Mouse (Mus musculus) kidney, adult 11 months (tissue): ENCODE results near the gene Ctnnd2.

Experiments used
- DNase-seq: peaks from one replicate; pipeline ENCODE4 v3.0.0; 2022

The Ctnnd2 gene

DNA sequence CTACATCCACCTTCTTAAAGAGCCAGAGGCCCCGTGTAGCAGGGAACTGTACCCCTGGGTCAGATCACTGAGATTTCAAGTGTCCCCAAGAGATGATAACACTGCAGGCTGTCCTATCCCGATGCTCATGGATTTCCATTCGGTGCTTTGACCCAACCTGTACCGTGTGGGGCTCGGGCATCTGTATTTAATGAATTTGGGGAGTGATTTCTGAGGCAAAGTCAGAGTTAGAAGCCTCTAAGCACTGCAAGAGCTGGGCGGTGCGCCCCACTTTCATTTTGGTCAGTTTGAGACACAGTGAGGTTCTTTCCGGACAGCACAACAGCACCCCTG is 834.4 kb downstream of the Ctnnd2 start:
- no peak for DNase-seq

DNA sequence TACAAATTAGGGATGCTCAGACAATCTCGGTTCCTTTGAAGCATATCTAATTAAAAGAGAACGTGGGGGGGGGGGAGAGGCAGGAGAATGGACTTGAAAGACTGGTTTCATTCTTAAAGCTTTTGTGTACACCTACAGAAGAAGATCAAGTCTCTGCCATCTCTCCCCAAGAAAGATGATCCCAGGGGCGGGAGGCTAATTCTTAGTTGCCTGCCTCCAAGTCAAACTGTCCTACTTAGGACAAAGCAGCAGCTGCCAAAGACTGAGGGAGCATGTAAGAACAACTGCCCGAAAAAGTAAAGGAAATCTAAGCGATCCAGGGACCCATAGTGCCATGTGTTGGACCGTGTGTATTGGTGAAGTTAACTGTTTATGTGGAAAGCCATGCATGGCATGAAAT is 836.2 kb downstream of the Ctnnd2 start:
- DNase-seq: no peak

DNA sequence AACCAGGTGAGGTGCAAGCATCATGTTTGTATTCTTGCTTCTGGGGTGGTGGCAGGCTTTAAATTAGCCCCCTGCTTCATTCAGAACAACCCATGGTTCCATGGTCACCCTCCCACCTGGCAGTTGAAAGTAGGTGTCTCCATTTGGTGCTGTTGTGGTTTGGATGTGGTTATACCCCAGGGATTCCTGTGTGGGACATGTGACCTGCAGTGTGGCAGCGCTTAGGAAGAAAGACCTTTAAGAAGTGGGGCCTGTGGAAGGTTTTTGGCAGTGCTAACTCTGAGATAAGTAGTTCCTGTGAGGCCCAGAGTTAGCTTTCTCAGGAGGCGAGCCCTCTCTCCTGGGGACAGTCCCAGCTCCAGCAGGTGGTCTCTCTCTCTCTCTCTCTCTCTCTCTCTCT is 848.4 kb downstream of the Ctnnd2 start:
- DNase-seq: no peak

DNA sequence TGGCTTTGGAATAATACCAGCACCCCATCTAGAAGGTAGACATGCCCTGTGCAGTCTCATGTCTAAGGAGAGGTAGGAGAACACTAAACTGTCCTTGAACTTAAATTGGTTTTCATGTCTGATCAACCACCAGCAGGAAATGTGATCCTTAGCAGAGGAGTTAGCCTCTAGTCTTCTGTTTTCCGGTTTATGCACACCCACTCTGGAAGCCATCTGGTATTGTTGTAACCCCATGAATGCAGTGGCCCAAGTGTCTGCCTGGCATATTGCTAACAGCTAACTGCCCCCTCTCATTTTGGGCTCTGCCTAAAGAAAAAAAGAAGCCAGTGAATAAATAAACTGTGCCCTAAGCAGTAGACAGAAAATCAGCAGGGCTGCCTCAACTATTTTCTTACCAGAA is 849.6 kb downstream of the Ctnnd2 start:
- DNase-seq: no peak

DNA sequence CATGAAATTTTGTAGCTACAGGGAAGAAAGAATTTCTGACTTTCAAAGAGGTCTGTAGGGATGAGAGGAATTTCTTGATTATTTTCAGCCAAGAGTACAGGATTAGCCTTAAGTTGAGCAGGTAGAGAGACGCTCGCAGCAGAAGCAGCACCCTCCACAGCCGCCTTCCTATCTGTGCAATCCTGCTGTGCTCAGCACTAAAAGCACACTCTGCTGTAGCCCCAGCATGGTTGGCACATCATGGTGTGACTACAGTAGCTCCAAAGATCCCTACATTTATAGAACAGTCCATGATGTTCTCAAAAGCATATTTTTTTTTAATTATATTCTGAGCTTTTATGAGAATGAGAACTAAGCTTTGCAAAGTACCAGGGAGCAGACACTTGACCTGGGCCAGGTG is 850.1 kb downstream of the Ctnnd2 start:
- no peak for DNase-seq

DNA sequence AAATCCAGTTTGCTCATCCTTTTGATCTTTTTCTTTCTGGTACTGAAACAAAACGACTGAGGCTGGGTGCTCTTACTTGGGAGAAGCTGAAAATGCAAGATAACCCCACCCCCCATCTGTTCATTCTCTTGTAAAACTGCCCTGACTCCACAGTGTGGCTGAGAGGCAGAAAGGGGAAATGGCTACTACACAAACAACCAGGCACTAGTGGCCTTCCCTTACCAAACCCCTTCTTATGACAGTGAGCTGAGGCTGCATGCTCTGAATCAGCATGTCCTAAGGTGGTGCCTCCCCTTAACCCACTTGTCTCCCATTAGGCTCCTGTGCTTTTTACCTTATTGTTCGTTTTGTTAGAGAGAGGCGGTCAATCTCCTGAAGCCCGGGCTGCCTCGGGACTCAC is 851.4 kb downstream of the Ctnnd2 start:
- DNase-seq: no peak

DNA sequence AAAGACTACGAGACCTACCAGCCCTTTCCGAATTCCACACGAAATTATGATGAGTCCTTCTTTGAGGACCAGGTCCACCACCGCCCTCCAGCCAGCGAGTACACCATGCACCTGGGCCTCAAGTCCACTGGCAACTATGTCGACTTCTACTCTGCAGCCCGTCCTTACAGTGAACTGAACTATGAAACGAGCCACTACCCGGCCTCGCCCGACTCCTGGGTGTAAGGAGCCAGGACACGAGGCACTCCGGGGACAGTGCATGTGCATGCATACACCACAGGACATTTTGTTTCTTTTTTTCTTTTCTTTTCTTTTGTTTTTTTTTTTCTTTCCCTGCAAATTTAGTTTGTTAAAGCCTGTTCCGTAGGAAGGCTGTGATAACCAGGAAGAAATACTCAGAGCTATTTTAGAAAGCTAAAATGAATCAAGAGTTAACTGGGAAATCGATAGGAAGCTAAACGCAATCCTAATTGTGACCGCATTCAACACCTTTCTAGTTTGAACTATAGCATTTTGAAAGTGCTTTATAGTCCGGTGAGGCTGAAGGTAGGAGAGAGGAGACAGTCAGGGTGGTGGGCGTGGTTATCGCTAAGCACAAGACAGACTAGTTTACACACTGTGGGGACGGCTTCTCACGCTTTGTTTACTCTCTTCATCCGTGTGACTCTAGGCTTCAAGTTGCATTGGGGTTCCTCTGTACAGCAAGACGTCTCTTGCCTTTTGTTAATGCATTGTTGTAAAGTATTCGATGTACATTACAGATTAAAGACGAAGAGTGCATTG is 855.2 kb downstream of the Ctnnd2 start:
- DNase-seq: no peak

DNA sequence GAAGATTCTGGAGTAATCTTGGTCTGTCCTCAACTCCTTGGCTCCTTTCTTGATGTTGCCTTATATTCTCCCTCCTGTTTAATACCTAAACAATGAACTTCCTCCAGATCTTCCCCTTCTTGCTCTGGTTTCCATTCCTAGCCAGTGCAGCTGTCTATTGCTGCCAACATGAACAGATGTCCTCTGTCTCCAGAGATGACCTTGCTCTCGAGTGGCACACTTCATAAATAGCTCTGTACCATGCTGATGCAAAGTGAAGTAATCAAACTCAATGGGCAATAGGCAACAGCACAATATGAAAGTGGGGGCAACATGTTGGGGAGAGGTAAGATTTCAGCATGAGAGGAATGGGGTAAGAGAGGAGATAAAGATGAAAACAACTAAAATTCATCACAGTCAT is 872.6 kb downstream of the Ctnnd2 start:
- no peak for DNase-seq

DNA sequence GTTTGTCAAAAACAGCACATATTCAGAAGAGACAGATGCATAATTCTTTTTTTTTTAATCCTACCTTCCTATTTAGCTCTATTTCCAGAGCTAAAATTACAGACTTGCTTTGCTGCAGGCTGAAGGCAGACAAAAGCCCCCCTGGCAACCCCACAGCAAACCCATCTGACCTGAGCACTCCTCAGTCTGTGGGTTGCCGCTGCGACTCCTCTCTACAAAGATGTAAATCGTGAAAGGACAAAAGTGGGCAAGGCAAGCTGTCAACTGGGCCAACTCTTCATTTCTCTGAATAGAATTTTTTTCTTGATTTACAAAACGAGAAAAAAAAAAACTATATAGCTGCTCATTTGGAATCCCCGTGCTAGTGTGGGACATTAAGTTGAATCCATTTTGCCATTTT is 879.1 kb downstream of the Ctnnd2 start:
- no peak for DNase-seq

DNA sequence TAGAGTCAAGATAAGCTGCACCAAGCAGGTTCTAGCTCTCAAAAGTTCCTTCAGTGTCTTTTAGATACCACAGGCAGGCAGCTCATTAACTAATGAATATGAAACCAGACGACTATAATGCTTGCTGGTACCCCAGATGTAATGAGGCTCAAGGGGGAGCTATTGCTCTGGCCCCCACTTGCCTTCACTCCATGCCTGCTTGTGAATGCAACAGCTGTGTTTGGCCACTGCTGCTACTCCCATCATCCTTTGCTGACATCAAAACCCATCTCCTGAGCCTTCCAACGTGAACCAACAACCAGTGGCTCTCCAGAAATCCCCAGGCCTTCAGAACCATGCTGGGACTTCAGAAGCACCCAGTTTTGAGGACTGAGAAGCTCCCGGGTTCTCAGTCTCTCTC is 883.8 kb downstream of the Ctnnd2 start:
- no peak for DNase-seq

DNA sequence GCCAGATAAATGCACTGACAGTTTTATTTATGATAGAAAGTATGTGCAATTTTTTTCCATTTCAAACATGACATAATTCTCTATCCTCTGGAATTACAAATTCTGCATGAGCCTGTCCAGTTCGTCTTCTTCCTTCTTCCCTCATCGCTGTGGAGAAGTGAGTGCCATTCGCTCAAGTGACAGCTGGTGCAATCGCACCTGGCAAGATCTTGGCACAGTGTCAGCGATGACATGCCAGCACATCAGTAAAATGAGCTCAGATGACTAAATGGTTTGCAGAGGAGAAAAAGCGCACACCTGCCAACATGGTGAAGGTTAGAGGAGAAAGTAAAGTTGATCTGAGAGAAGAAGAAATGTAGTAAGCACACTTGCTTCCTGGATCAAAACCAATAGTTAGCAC is 885.9 kb downstream of the Ctnnd2 start:
- DNase-seq: no peak

DNA sequence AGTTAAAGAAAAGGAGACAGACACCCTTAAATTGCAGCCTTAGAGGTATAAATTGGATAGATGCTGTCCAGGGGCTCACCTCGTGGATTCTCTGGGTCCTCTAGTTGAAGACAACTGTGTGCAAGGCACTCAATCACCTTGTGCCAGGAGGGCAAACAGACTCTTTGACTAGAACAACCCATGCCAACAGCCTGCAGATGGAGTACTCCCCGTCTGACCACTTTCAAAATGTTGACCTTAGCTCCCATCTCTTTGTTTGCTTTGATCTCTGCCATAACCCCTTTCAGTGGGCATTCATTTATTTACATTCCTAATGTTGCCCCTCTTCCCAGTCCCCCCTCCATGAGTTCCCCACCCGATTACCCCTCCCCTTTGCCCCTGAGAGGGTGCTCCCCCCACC is 891.3 kb downstream of the Ctnnd2 start:
- no peak for DNase-seq

DNA sequence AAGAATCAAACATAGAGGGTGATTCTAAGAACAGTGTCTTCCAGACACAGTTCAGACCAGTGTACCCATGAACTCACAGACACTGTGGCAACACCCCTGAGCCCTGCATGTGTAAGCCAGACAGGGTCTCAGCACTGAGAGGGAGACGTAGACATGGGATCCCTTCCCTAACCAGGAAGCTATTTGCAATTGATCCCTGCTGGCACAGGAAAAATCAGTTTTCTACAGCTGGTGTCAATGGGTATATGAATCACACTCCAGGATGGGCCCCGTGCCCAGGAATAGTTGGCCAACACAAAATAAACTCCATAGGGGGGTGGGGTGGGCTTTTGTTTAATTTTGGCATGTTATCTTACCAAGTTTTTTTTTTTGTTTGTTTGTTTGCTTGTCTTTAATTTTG is 895.7 kb downstream of the Ctnnd2 start:
- no peak for DNase-seq

DNA sequence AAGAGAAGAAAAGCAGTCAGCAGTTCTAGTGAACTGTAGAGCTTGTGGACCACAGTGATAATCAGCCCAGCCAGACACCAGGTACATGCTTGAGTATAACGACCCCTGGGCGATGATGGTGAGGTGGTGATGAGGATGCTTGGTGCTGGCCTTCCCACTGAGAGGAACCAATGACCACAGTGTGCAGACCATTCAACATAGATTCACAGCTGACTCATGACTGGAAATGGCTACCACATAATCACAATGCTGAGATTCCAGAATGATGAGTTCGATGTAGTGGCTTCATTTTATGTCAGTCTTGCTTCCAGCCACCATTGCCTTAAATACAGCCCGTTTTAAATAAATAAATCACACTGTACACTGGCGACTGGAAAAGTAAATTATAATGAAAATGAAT is 897.9 kb downstream of the Ctnnd2 start:
- DNase-seq: no peak
